Mouse (Mus musculus): ENCODE measurements around the gene Tesc. TPM values are rescaled to one million over a fixed set of nuclear protein-coding genes. Genes with fewer than 3 reads are reported as not detected.

Gene Tesc
- polyA plus RNA-seq, 1 experiment = 0.13 TPM

DNA sequence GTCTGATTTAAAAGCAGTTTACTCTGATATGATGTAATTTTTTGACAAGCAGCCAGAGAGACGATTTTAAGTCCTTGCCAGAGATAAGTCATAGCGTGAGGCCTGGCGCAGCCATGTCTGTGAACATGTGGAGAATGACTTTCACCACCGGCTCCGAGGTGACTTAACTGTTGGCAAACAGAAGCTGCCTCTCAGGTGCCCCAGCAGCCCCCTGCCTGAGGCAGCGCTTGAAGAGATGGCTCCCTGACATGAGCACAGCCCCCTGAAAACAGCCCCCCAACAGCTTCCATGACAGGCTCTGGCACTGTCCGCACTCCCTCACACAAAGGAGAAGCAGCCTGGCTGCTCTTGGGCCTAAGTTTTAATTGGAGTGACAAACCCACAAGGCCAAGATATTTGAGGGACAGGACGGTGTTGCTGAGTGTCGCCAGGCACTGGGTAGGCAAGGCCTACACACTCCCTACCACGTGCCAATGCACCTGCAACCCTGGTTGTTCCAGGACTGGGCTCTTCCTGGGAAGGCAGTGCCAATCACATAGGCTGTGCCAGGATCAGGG lies 56.7 kb downstream of the Tesc start:
- H3K4me3 ChIP-seq (replicated peaks) = no peak overlapping the region
- no peaks in the 10 kb centered on the region for H3K4me1 ChIP-seq (ENCODE audit: control insufficient read depth)
- peaks cover 45% of the 10 kb centered on the region for H3K36me3 ChIP-seq (ENCODE audit: control insufficient read depth)
- TF ChIP-seq TAL1 (IDR thresholded peaks at IDR 0.05; ENCODE audit: low read length) (no peak), GATA1 (IDR thresholded peaks at IDR 0.05; ENCODE audit: low read length) (no peak)
- H3K9me3 ChIP-seq (ENCODE audit: control insufficient read depth, low read length) = no peaks in the 10 kb centered on the region
- H3K27me3 ChIP-seq (ENCODE audit: control insufficient read depth) = no peaks in the 10 kb centered on the region

GRCm38 (mm10) chr5:118085313-118085712 lies 57.8 kb downstream of the Tesc start:
- Histone ChIP-seq H3K4me1 (ENCODE audit: control insufficient read depth) (no peaks in the 10 kb centered on the region), H3K27me3 (ENCODE audit: control insufficient read depth) (no peaks in the 10 kb centered on the region), H3K36me3 (ENCODE audit: control insufficient read depth) (peaks cover 49% of the 10 kb centered on the region), H3K9me3 (ENCODE audit: control insufficient read depth, low read length) (no peaks in the 10 kb centered on the region), H3K4me3 (replicated peaks) (no peak overlapping the region)
- TF ChIP-seq TAL1 (IDR thresholded peaks at IDR 0.05; ENCODE audit: low read length) = no peak

GRCm38 (mm10) chr5:118086956-118087355 lies 59.4 kb downstream of the Tesc start:
- H3K9me3 ChIP-seq (ENCODE audit: control insufficient read depth, low read length) = no peaks in the 10 kb centered on the region
- H3K36me3 ChIP-seq (ENCODE audit: control insufficient read depth) = peaks cover 55% of the 10 kb centered on the region
- TF ChIP-seq GATA1 (IDR thresholded peaks at IDR 0.05; ENCODE audit: low read length) (no peak), TAL1 (IDR thresholded peaks at IDR 0.05; ENCODE audit: low read length) (no peak)
- H3K27me3 ChIP-seq (ENCODE audit: control insufficient read depth) = no peaks in the 10 kb centered on the region
- H3K4me3 ChIP-seq (replicated peaks) = no peak overlapping the region
- no peaks in the 10 kb centered on the region for H3K4me1 ChIP-seq (ENCODE audit: control insufficient read depth)

- peaks cover 71% of the 10 kb centered on the region for H3K36me3 ChIP-seq (ENCODE audit: control insufficient read depth)
- H3K27me3 ChIP-seq (ENCODE audit: control insufficient read depth) = no peaks in the 10 kb centered on the region
- H3K4me1 ChIP-seq (ENCODE audit: control insufficient read depth) = no peaks in the 10 kb centered on the region
- no peak overlapping the region for H3K4me3 ChIP-seq (replicated peaks)
- TF ChIP-seq GATA1 (IDR thresholded peaks at IDR 0.05; ENCODE audit: low read length) = no peak
- H3K9me3 ChIP-seq (ENCODE audit: control insufficient read depth, low read length) = no peaks in the 10 kb centered on the region
These were observed 61.6 kb downstream of the Tesc start for GRCm38 (mm10) chr5:118089102-118089501.

DNA sequence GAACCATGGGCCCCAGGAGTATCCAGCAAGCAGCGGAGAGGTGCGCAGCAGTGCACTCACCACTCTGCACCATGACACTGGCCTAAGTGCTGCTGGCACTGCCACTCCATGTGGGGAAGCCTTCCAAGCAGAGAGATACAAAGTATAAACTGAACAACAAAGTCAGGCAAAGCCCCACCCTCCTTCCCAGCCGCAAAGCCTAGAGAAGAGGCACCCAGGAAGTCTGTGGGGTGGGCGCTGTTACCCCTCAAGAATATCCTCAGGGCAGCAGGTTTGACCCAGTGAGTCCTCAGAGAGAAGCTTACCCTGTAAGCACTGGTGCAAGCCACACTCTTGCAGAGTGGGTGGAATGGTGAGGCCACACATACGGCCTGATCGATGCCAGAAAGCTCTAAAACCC lies 62.6 kb downstream of the Tesc start:
- Histone ChIP-seq H3K36me3 (ENCODE audit: control insufficient read depth) (peaks cover 76% of the 10 kb centered on the region), H3K9me3 (ENCODE audit: control insufficient read depth, low read length) (no peaks in the 10 kb centered on the region), H3K4me1 (ENCODE audit: control insufficient read depth) (no peaks in the 10 kb centered on the region), H3K4me3 (replicated peaks) (no peak overlapping the region), H3K27me3 (ENCODE audit: control insufficient read depth) (no peaks in the 10 kb centered on the region)
- no peak for TF ChIP-seq TAL1 (IDR thresholded peaks at IDR 0.05; ENCODE audit: low read length)
- no peak for TF ChIP-seq GATA1 (IDR thresholded peaks at IDR 0.05; ENCODE audit: low read length)

DNA sequence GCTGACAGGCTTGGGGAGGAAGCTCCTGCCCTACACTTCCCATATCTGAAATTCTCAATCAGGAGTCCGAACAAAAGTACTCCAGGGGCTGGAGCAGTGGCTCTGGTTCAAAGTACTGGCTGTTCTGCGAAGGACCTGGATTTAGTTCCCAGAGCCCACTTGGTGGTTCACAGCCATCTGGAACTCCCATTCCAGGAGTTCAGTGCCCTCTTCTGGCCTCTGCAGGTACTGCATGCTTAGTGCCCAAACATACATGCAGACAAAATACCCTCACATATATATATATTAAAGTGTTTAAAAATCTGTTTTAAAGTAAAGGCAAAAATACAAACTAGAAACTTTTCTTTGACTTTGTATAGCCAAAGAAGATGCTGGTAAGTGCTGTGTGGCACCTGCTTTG lies 63.3 kb downstream of the Tesc start:
- Histone ChIP-seq H3K4me1 (ENCODE audit: control insufficient read depth) (no peaks in the 10 kb centered on the region), H3K4me3 (replicated peaks) (no peak overlapping the region), H3K27me3 (ENCODE audit: control insufficient read depth) (no peaks in the 10 kb centered on the region), H3K9me3 (ENCODE audit: control insufficient read depth, low read length) (no peaks in the 10 kb centered on the region), H3K36me3 (ENCODE audit: control insufficient read depth) (peaks cover 83% of the 10 kb centered on the region)
- TF ChIP-seq GATA1 (IDR thresholded peaks at IDR 0.05; ENCODE audit: low read length) = no peak
- TF ChIP-seq TAL1 (IDR thresholded peaks at IDR 0.05; ENCODE audit: low read length) = no peak

- H3K36me3 ChIP-seq (ENCODE audit: control insufficient read depth) = peaks cover 80% of the 10 kb centered on the region
These were observed 65.9 kb downstream of the Tesc start for GRCm38 (mm10) chr5:118093321-118094035.

DNA sequence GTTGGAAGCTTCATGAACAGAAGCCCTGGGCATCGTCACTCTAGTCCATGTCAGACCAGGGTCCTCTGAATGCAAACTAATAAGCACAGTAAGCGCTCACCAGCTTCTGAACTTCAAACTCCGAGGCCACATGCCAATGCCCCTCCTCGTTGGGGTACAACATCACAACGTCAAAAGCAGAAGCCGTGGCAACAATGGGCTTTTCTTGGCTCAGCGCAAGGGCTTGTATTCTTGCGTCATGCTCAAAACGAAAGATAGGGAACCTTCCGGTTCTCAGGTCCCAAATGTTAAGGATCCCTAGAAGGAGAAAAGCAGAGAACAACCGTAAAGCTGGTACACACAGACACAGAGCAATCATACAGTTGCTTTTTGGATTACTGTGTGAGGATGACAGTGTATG lies 67.9 kb downstream of the Tesc start:
- TF ChIP-seq GATA1 (IDR thresholded peaks at IDR 0.05; ENCODE audit: low read length) (no peak), TAL1 (IDR thresholded peaks at IDR 0.05; ENCODE audit: low read length) (no peak)
- no peak overlapping the region for H3K4me3 ChIP-seq (replicated peaks)
- H3K27me3 ChIP-seq (ENCODE audit: control insufficient read depth) = no peaks in the 10 kb centered on the region
- H3K36me3 ChIP-seq (ENCODE audit: control insufficient read depth) = peaks cover 81% of the 10 kb centered on the region
- H3K9me3 ChIP-seq (ENCODE audit: control insufficient read depth, low read length) = no peaks in the 10 kb centered on the region
- H3K4me1 ChIP-seq (ENCODE audit: control insufficient read depth) = no peaks in the 10 kb centered on the region

More at GRCm38 (mm10) chr5:118093321-118094035, 65.9 kb downstream of the Tesc start:
- H3K4me1 ChIP-seq (ENCODE audit: control insufficient read depth) = no peaks in the 10 kb centered on the region
- H3K4me3 ChIP-seq (replicated peaks) = no peak overlapping the region
- no peak for TF ChIP-seq TAL1 (IDR thresholded peaks at IDR 0.05; ENCODE audit: low read length)
- H3K9me3 ChIP-seq (ENCODE audit: control insufficient read depth, low read length) = no peaks in the 10 kb centered on the region
- H3K27me3 ChIP-seq (ENCODE audit: control insufficient read depth) = no peaks in the 10 kb centered on the region

DNA sequence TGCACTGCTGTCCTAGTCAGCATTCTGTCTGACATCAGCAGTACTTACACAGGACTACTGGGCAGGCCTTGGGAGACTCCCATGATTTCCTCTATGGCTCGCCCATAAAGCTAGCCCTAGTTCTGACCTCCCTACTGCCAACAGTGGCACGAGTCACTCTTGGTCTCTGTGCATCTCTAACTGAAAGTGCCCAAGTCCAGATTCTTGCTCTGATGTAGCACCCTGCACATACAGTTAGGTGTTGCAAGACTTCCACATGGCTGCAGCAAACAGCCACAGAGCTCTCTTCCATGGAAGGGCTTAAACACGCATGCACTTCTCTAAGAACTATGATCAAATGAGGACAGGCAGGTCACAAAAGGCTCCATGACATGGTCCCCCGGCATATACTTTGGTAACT lies 68.3 kb downstream of the Tesc start:
- H3K27me3 ChIP-seq (ENCODE audit: control insufficient read depth) = no peaks in the 10 kb centered on the region
- no peak overlapping the region for H3K4me3 ChIP-seq (replicated peaks)
- H3K9me3 ChIP-seq (ENCODE audit: control insufficient read depth, low read length) = no peaks in the 10 kb centered on the region
- H3K4me1 ChIP-seq (ENCODE audit: control insufficient read depth) = no peaks in the 10 kb centered on the region
- H3K36me3 ChIP-seq (ENCODE audit: control insufficient read depth) = peaks cover 78% of the 10 kb centered on the region
- TF ChIP-seq TAL1 (IDR thresholded peaks at IDR 0.05; ENCODE audit: low read length) (no peak), GATA1 (IDR thresholded peaks at IDR 0.05; ENCODE audit: low read length) (no peak)

GRCm38 (mm10) chr5:118096317-118096716 lies 68.8 kb downstream of the Tesc start:
- no peaks in the 10 kb centered on the region for H3K9me3 ChIP-seq (ENCODE audit: control insufficient read depth, low read length)
- peaks cover 75% of the 10 kb centered on the region for H3K36me3 ChIP-seq (ENCODE audit: control insufficient read depth)
- no peak overlapping the region for H3K4me3 ChIP-seq (replicated peaks)
- TF ChIP-seq GATA1 (IDR thresholded peaks at IDR 0.05; ENCODE audit: low read length) (no peak), TAL1 (IDR thresholded peaks at IDR 0.05; ENCODE audit: low read length) (no peak)
- no peaks in the 10 kb centered on the region for H3K27me3 ChIP-seq (ENCODE audit: control insufficient read depth)
- no peaks in the 10 kb centered on the region for H3K4me1 ChIP-seq (ENCODE audit: control insufficient read depth)

Data from erythroblast, embryonic 14.5 days (primary cell).